Mouse (Mus musculus) left cerebral cortex, adult 11 months (tissue): ENCODE measurements around the gene Mrpl10.

Source experiments
- DNase-seq: peaks from one replicate; pipeline ENCODE4 v3.0.0; 2022; ENCODE audit warnings: low spot score

Gene Mrpl10

GRCm38 (mm10) chr11:97041022-97041899 is at the start of gene Mrpl10, which contains the start of gene Lrrc46:
Mrpl10 (plus strand) TSS chr11:97041560.
Lrrc46 (minus strand) TSS chr11:97041407.
- peak; percentile 75 for DNase-seq

- no peak for DNase-seq
These were observed 48.5 kb upstream of the Mrpl10 start for GRCm38 (mm10) chr11:96992722-96993311.

GRCm38 (mm10) chr11:96995031-96995430 is 46.3 kb upstream of the Mrpl10 start:
- DNase-seq: no peak

GRCm38 (mm10) chr11:96995836-96996772 is 45.3 kb upstream of the Mrpl10 start:
- no peak for DNase-seq

GRCm38 (mm10) chr11:96996773-96997379 is 44.5 kb upstream of the Mrpl10 start:
- no peak for DNase-seq

- DNase-seq: no peak
These were observed 43.9 kb upstream of the Mrpl10 start for GRCm38 (mm10) chr11:96997380-96997956.

- no peak for DNase-seq
These were observed 38.2 kb upstream of the Mrpl10 start for GRCm38 (mm10) chr11:97003170-97003569.

GRCm38 (mm10) chr11:97007093-97007794 is 34.1 kb upstream of the Mrpl10 start:
- no peak for DNase-seq

GRCm38 (mm10) chr11:97009198-97009790 is 32.1 kb upstream of the Mrpl10 start:
- no peak for DNase-seq

- no peak for DNase-seq
These were observed 28.2 kb upstream of the Mrpl10 start, which contains the start of gene Sp6 for GRCm38 (mm10) chr11:97013121-97013670. Sp6 (plus strand) TSS chr11:97013394.

- DNase-seq: no peak
These were observed 23.4 kb upstream of the Mrpl10 start for GRCm38 (mm10) chr11:97017696-97018582.

- DNase-seq: no peak
These were observed 22.6 kb upstream of the Mrpl10 start for GRCm38 (mm10) chr11:97018583-97019344.

- DNase-seq: no peak
These were observed 22.0 kb upstream of the Mrpl10 start for GRCm38 (mm10) chr11:97019345-97019708.

GRCm38 (mm10) chr11:97021121-97021765 is 20.1 kb upstream of the Mrpl10 start:
- DNase-seq: no peak

- no peak for DNase-seq
These were observed 19.4 kb upstream of the Mrpl10 start for GRCm38 (mm10) chr11:97021873-97022484.

GRCm38 (mm10) chr11:97024977-97025376 is 16.4 kb upstream of the Mrpl10 start:
- DNase-seq: no peak

- peak; percentile 64 for DNase-seq
These were observed 15.5 kb upstream of the Mrpl10 start for GRCm38 (mm10) chr11:97025721-97026344.
